Mouse (Mus musculus) CH12.LX (cell line): ENCODE measurements at regions not wholly inside any gene's neighbourhood (a gene's known extent, or its start where the extent isn't known, plus 50 kb on each side); places are given as distances from the start of the nearest gene placed in this dataset.

Experiments
- DNase-seq: peaks from one replicate; pipeline ENCODE4 v3.0.0-alpha.2; 2013; ENCODE audit errors: extremely low read depth
- H3K27ac ChIP-seq: 2 replicates; pipeline ENCODE4 v1.5.1; 2012; ENCODE audit warnings: low read depth, mild to moderate bottlenecking, control low read depth, moderate library complexity; ENCODE audit not compliant: insufficient read depth
- H3K27me3 ChIP-seq: replicated peaks from 2 replicates; pipeline ENCODE3; 2012; ENCODE audit warnings: inconsistent platforms
- H3K36me3 ChIP-seq, 2 experiments: replicated peaks in 1 of 2; 2 replicates each; pipeline versions ENCODE3 to v1.6.1; 2012; ENCODE audit warnings: inconsistent platforms in 1 of 2, low read length in 1 of 2, mild to moderate bottlenecking in 1 of 2, mixed read lengths in 1 of 2, moderate library complexity in 1 of 2; ENCODE audit not compliant: control insufficient read depth in 1 of 2, insufficient read depth in 1 of 2
- H3K4me1 ChIP-seq, 2 experiments: 2 replicates each; pipeline ENCODE4 v1.6.1; 2012; ENCODE audit warnings: inconsistent platforms in 1 of 2, moderate library complexity in 1 of 2; ENCODE audit not compliant: insufficient read depth in 2 of 2, control insufficient read depth in 1 of 2
- H3K4me2 ChIP-seq: 2 replicates; pipeline ENCODE4 v1.6.1; 2012; ENCODE audit warnings: low read depth, mild to moderate bottlenecking, control low read depth; ENCODE audit not compliant: poor library complexity, insufficient read depth, severe bottlenecking
- H3K4me3 ChIP-seq, 3 experiments: fragments of 150-350 bp in 1 of 3; sonication (generic) in 1 of 3; replicated peaks in 1 of 3; 2 replicates each; pipeline versions ENCODE3 to v1.5.1; 2011 to 2012; ENCODE audit warnings: low read depth in 2 of 3, low read length in 2 of 3, mild to moderate bottlenecking in 2 of 3, moderate library complexity in 2 of 3, control low read depth in 1 of 3, improper control_type of control experiment in 1 of 3, inconsistent platforms in 1 of 3, mixed read lengths in 1 of 3; ENCODE audit not compliant: poor library complexity in 1 of 3
- H3K79me2 ChIP-seq: replicated peaks from 2 replicates; pipeline ENCODE4 v1.6.1; 2012; ENCODE audit warnings: mild to moderate bottlenecking, moderate library complexity; ENCODE audit not compliant: control insufficient read depth, poor library complexity, insufficient read depth, severe bottlenecking; ENCODE audit errors: extremely low read depth
- H3K9ac ChIP-seq: 2 replicates; pipeline ENCODE4 v1.6.1; 2012; ENCODE audit warnings: low read depth, mild to moderate bottlenecking, control low read depth, moderate library complexity; ENCODE audit not compliant: insufficient read depth
- H3K9me3 ChIP-seq: replicated peaks from 2 replicates; pipeline ENCODE3; 2012; ENCODE audit warnings: low read length, inconsistent platforms, mixed read lengths
- CHD1 ChIP-seq: IDR thresholded peaks from 2 replicates; pipeline ENCODE4 v1.6.1; 2012; ENCODE audit warnings: low read depth, low read length, improper control_type of control experiment, inconsistent platforms
- EP300 ChIP-seq: IDR thresholded peaks from 2 replicates; pipeline ENCODE4 v1.6.1; 2011; ENCODE audit warnings: low read length, improper control_type of control experiment
- ETS1 ChIP-seq: conservative IDR thresholded peaks from 2 replicates; pipeline ENCODE4 v1.6.1; 2012; ENCODE audit warnings: low read depth, mild to moderate bottlenecking, inconsistent platforms, low read length, improper control_type of control experiment, moderate library complexity
- GABPA ChIP-seq: IDR thresholded peaks from 2 replicates; pipeline ENCODE4 v1.6.1; 2012; ENCODE audit warnings: low read depth, low read length, improper control_type of control experiment, inconsistent platforms; ENCODE audit not compliant: insufficient replicate concordance
- IRF4 ChIP-seq: IDR thresholded peaks from 2 replicates; pipeline ENCODE4 v1.6.1; 2014; ENCODE audit warnings: low read depth, mild to moderate bottlenecking, inconsistent platforms, low read length, improper control_type of control experiment
- JUN ChIP-seq: IDR thresholded peaks from 2 replicates; pipeline ENCODE4 v1.6.1; 2011; ENCODE audit warnings: low read depth, mild to moderate bottlenecking, low read length, improper control_type of control experiment, moderate library complexity; ENCODE audit not compliant: insufficient read depth
- MAFK ChIP-seq: IDR thresholded peaks from 2 replicates; pipeline ENCODE4 v1.6.1; 2011; ENCODE audit warnings: low read length, improper control_type of control experiment; ENCODE audit not compliant: insufficient replicate concordance
- MAX ChIP-seq: IDR thresholded peaks from 2 replicates; pipeline ENCODE4 v1.6.1; 2011; ENCODE audit warnings: low read length, improper control_type of control experiment
- MEF2A ChIP-seq: IDR thresholded peaks from 2 replicates; pipeline ENCODE4 v1.6.1; 2014; ENCODE audit warnings: low read depth, mild to moderate bottlenecking, inconsistent platforms, low read length, improper control_type of control experiment, borderline replicate concordance
- MXI1 ChIP-seq: IDR thresholded peaks from 2 replicates; pipeline ENCODE4 v1.6.1; 2011; ENCODE audit warnings: mild to moderate bottlenecking, low read depth, low read length, improper control_type of control experiment
- POLR2AphosphoS2 ChIP-seq: IDR thresholded peaks from 2 replicates; pipeline ENCODE4 v1.6.1; 2011; ENCODE audit warnings: low read depth, low read length, improper control_type of control experiment
- RCOR1 ChIP-seq: conservative IDR thresholded peaks from 2 replicates; pipeline ENCODE4 v1.6.1; 2012; ENCODE audit warnings: low read depth, mild to moderate bottlenecking, inconsistent platforms, low read length, improper control_type of control experiment
- SIN3A ChIP-seq: IDR thresholded peaks from 2 replicates; pipeline ENCODE4 v1.6.1; 2012; ENCODE audit warnings: low read length, improper control_type of control experiment, inconsistent platforms
- TBP ChIP-seq: conservative IDR thresholded peaks from 2 replicates; pipeline ENCODE4 v1.6.1; 2011; ENCODE audit warnings: low read depth, low read length, improper control_type of control experiment
- TCF12 ChIP-seq: IDR thresholded peaks from 2 replicates; pipeline ENCODE4 v1.6.1; 2014; ENCODE audit warnings: low read depth, mild to moderate bottlenecking, inconsistent platforms, low read length, improper control_type of control experiment
- UBTF ChIP-seq: IDR thresholded peaks from 2 replicates; pipeline ENCODE4 v1.6.1; 2012; ENCODE audit warnings: low read depth, mild to moderate bottlenecking, inconsistent platforms, low read length, improper control_type of control experiment, moderate library complexity
- ZC3H11A ChIP-seq: IDR thresholded peaks from 2 replicates; pipeline ENCODE4 v1.6.1; 2012; ENCODE audit warnings: low read depth, mild to moderate bottlenecking, inconsistent platforms, low read length, improper control_type of control experiment
- ZKSCAN1 ChIP-seq: IDR thresholded peaks from 2 replicates; pipeline ENCODE4 v1.6.1; 2012; ENCODE audit warnings: low read depth, inconsistent platforms, low read length, improper control_type of control experiment, borderline replicate concordance
- ZMIZ1 ChIP-seq: IDR thresholded peaks from 2 replicates; pipeline ENCODE4 v1.6.1; 2012; ENCODE audit warnings: low read depth, mild to moderate bottlenecking, inconsistent platforms, low read length, improper control_type of control experiment
- dilution Hi-C: fragments of 300-500 bp; cut with MboI; formaldehyde crosslinking; loops from 2 replicates; pipeline ENCODE4 v1.14.3; 2020; ENCODE audit warnings: low sequenced_read_pairs; ENCODE audit not compliant: extremely low pct_unique_long_range_greater_than_20kb, extremely low pct_ligation_motif_present
- in situ Hi-C: fragments of 300-500 bp; cut with MboI; formaldehyde crosslinking; loops from 3 replicates; pipeline ENCODE4 v1.14.3; 2019; ENCODE audit warnings: low sequenced_read_pairs, low pct_ligation_motif_present, low pct_unique_long_range_greater_than_20kb, mixed read lengths

- dilution Hi-C loops = no loop called here
- TF ChIP-seq JUN = no peak
- no peak for TF ChIP-seq MEF2A
- TF ChIP-seq MXI1 = no peak
- TF ChIP-seq GABPA = no peak
- no peak for TF ChIP-seq MAX
- no peak for TF ChIP-seq SIN3A
Measured at GRCm38 (mm10) chr12:95437226-95437625, 254.8 kb upstream of the Flrt2 start.

DNA sequence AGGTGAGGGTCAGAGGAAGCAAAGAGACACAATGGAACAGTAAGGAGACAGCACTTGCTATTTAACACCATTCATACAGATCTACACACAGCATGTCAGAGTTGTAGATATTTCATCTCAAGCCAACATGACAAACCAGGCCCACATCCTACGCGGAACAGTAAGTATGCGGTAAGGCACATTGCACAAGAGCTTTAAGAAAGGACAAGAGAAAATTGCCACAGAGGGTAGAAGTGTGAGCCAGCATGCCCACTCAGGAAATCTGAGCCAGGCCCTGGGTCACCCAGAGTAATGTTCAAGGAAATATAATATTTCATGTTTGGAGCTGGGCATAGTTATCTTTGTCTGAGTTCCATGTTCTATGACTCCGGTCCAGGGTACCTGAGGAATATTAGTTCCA lies 234.5 kb upstream of the Flrt2 start:
- no peaks in the 10 kb centered on the region for H3K27me3 ChIP-seq
- no peak overlapping the region for H3K27ac ChIP-seq
- no peak for DNase-seq
- H3K36me3 ChIP-seq = no peaks in the 10 kb centered on the region
- H3K79me2 ChIP-seq = no peaks in the 10 kb centered on the region
- H3K4me1 ChIP-seq = no peaks in the 10 kb centered on the region
- H3K9ac ChIP-seq = no peak overlapping the region
- H3K9me3 ChIP-seq = peaks cover 50% of the 10 kb centered on the region
- no peak overlapping the region for H3K4me2 ChIP-seq
- in situ Hi-C loops = no loop called here
- dilution Hi-C loops = no loop called here
- TF ChIP-seq JUN (no peak), SIN3A (no peak), ZC3H11A (no peak), EP300 (no peak), MAFK (no peak), POLR2AphosphoS2 (no peak), ETS1 (no peak), TBP (no peak), IRF4 (no peak), CHD1 (no peak), TCF12 (no peak), ZMIZ1 (no peak), MEF2A (no peak), GABPA (no peak), UBTF (no peak), ZKSCAN1 (no peak), RCOR1 (no peak)
- no peak overlapping the region for H3K4me3 ChIP-seq

More at GRCm38 (mm10) chr12:95437226-95437625, 254.8 kb upstream of the Flrt2 start:
- Histone ChIP-seq H3K27me3 (no peaks in the 10 kb centered on the region), H3K4me3 (no peak overlapping the region), H3K4me2 (no peak overlapping the region), H3K9ac (no peak overlapping the region), H3K79me2 (no peaks in the 10 kb centered on the region), H3K27ac (no peak overlapping the region), H3K36me3 (no peaks in the 10 kb centered on the region), H3K9me3 (peaks cover 34% of the 10 kb centered on the region), H3K4me1 (no peaks in the 10 kb centered on the region)
- in situ Hi-C loops = no loop called here
- DNase-seq = no peak
